Comparison of ENCODE assay signal across 8 mouse cellular contexts in the genomic region with DNA sequence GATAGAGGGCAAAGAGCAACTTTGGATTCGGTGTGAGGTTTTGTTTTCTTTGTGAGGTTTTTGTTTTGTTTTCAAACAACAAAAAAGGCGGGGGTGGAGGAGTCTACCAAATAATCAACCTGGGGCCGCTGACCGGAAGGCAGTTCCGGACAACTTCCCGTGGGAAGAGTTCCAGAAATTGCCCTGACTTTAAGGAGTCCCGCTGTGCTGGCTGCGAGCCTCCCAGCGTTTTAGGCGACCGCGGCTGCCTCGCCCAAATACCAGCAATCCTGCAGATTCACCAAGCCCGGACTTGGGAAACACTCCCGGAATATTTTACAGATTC. TPM values are rescaled to one million over a fixed set of nuclear protein-coding genes. Genes with fewer than 3 reads are reported as not detected.
DNase-seq lines count a peak whose midpoint lies in the region; ATAC-seq and TF ChIP-seq lines count a peak whose summit lies in the region.

No protein-coding gene starts in this region.

- WGBS in bone marrow, adult 2 months: under 1% methylated on average over 15 of the region's 15 CpGs
- under 1% methylated on average over 15 of the region's 15 CpGs for WGBS in kidney, embryonic 14.5 days

- ATAC-seq in kidney, embryonic 14.5 days (ENCODE audit: low FRiP score, low TSS enrichment): no peak

- H3K9ac ChIP-seq in kidney, embryonic 14.5 days (ENCODE audit: low read depth, low read length): peak overlapping the region; percentile 47; the same call in 1 of the 2 replicates

- H3K9me3 ChIP-seq in kidney, embryonic 14.5 days (ENCODE audit: control insufficient read depth, low read length): no peaks in the 10 kb centered on the region
- H3K9me3 ChIP-seq in megakaryocyte, embryonic 14.5 days: 0 out of 2 replicates have a peak, but pooled peaks cover 3% of the 10 kb centered on the region

- no peak for TF ChIP-seq CTCF in left cerebral cortex, adult 2 months (IDR thresholded peaks at IDR 0.05)
- TF ChIP-seq CTCF in bone marrow, adult 2 months (IDR thresholded peaks at IDR 0.05; ENCODE audit: control insufficient read depth, insufficient read depth, low read length): no peak

- intact Hi-C loops in left cerebral cortex, adult 2 months (cut with DNase I): loop anchor here (5.0 kb wide), 1 partner anchor 92 kb away; no protein-coding TSS in a partner anchor

- no peak for TF ChIP-seq POLR2A in bone marrow, adult 2 months (IDR thresholded peaks at IDR 0.05; ENCODE audit: borderline replicate concordance, control insufficient read depth, low read depth, low read length)

- peak in 1 of 2 experiments; percentile 15 for DNase-seq in left cerebral cortex, adult 2 months (ENCODE audit: extremely low spot score in 1 of 2, low spot score in 2 of 2)
- no peak for DNase-seq in left cerebral cortex, adult 18-20 months (ENCODE audit: low spot score in 2 of 2)
- DNase-seq in heart, adult 9 months (ENCODE audit: low spot score in 2 of 2): peak; percentile 53 to 64
- DNase-seq in c-Kit-positive CD71-positive TER-119-positive erythroid progenitor cells, embryonic 14.5 days (ENCODE audit: low spot score): no peak
- DNase-seq in ovary, postnatal 10 days (ENCODE audit: low spot score): no peak

- peak overlapping the region; percentile 91 for H3K4me2 ChIP-seq in kidney, embryonic 14.5 days (replicated peaks; ENCODE audit: low read depth, low read length)

- peak overlapping the region; percentile 48 for H3K4me3 ChIP-seq in left cerebral cortex, adult 2 months
- H3K4me3 ChIP-seq in bone marrow, adult 2 months (replicated peaks; ENCODE audit: control insufficient read depth, low read depth, low read length): peak overlapping the region; percentile 76
- peak overlapping the region; percentile 48 for H3K4me3 ChIP-seq in kidney, embryonic 14.5 days (ENCODE audit: low read length)
- H3K4me3 ChIP-seq in megakaryocyte, embryonic 14.5 days (replicated peaks): peak overlapping the region; percentile 89

- no peak overlapping the region; the same call in 1 of the 2 replicates for H3K27ac ChIP-seq in left cerebral cortex, adult 2 months
- no peak overlapping the region for H3K27ac ChIP-seq in bone marrow, adult 2 months (ENCODE audit: control insufficient read depth, insufficient read depth, low read depth, low read length, poor library complexity)
- H3K27ac ChIP-seq in kidney, embryonic 14.5 days (ENCODE audit: low read depth, low read length): no peak overlapping the region

- peaks cover 3% of the 10 kb centered on the region; the same call in 1 of the 2 replicates for H3K4me1 ChIP-seq in bone marrow, adult 2 months (ENCODE audit: control insufficient read depth, insufficient read depth, low read length)
- H3K4me1 ChIP-seq in kidney, embryonic 14.5 days (ENCODE audit: control insufficient read depth, insufficient read depth, low read length): peaks cover 23% of the 10 kb centered on the region
- H3K4me1 ChIP-seq in megakaryocyte, embryonic 14.5 days: peaks cover 37% of the 10 kb centered on the region

- H3K27me3 ChIP-seq in kidney, embryonic 14.5 days (ENCODE audit: control insufficient read depth, insufficient read depth, low read length): peaks cover 63% of the 10 kb centered on the region
- peaks cover 64% of the 10 kb centered on the region for H3K27me3 ChIP-seq in megakaryocyte, embryonic 14.5 days (replicated peaks)

- H3K36me3 ChIP-seq in kidney, embryonic 14.5 days (ENCODE audit: control insufficient read depth, insufficient read depth, low read length): no peaks in the 10 kb centered on the region
- H3K36me3 ChIP-seq in megakaryocyte, embryonic 14.5 days (replicated peaks; ENCODE audit: low read length): no peaks in the 10 kb centered on the region

RNA-seq across cellular contexts. Expression of a gene that starts 13.0 kb away (rescaled TPM):
- 100 to 1,000 TPM; 192 to 199 TPM for total RNA-seq in left cerebral cortex, adult 2 months (2021)
- 100 to 1,000 TPM; 208 to 211 TPM for total RNA-seq in left cerebral cortex, adult 18-20 months (2021)
- 44.5 and 49.6 TPM in 2 replicates for polyA plus RNA-seq in bone marrow, adult 2 months (2011; ENCODE audit: insufficient read depth, insufficient read length, low replicate concordance, missing spikeins)
- 50.8 and 59.3 TPM in 2 replicates for polyA plus RNA-seq in kidney, embryonic 14.5 days (2014; fragmentation: Nextera tagmentation; extraction: Ambion mirVana)
- polyA plus RNA-seq in megakaryocyte, embryonic 14.5 days (2012; ENCODE audit: insufficient read depth, low replicate concordance): 37.4 and 38.2 TPM in 2 replicates

Comparison
In these comparisons a context has a peak if more than half of its experiments do, and no peak if none do; other contexts are left out.
1. DNase-seq: peak in heart, adult 9 months (2 of 2); none in left cerebral cortex, adult 18-20 months (0 of 2), c-Kit-positive CD71-positive TER-119-positive erythroid progenitor cells, embryonic 14.5 days (single experiment) and ovary, postnatal 10 days (single experiment).
2. Peak in every context shown above with its lines, with median percentiles within 50 percentile points of each other: H3K4me3 ChIP-seq.